Mouse (Mus musculus): ENCODE data around the gene Tarbp1.

DNA sequence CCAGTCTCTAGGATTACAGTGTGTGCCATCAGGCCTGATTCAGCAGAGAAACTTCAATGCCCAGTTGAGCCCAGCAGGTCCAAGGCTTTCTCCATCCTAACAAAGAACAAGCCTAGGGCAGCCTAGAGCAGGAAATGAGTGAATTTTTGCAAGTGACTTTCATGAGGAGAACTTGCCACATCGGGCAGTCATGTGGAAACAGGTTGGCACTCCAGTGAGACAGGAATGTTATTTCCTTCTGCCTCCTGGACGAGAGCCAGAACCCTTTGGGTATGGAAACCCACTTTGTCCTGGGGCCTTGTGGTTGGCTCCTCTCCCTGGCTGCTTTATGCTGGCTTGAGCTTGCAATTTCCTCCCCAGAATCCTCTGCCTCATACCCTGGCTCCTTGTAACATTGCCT is 83.3 kb downstream of the Tarbp1 start:
- TF ChIP-seq POLR2A (IDR thresholded peaks at IDR 0.05; ENCODE audit: control insufficient read depth, extremely low read depth, insufficient read depth, low read length, poor library complexity): no peak
- no peak for TF ChIP-seq CTCF (IDR thresholded peaks at IDR 0.05; ENCODE audit: borderline replicate concordance, control insufficient read depth, extremely low read depth, insufficient read depth, low read length, poor library complexity)
